Mouse (Mus musculus) adrenal gland, adult 8-10 months (tissue): Measurements from ENCODE around the gene Rbm47. TPM values are rescaled to one million over a fixed set of nuclear protein-coding genes. Genes with fewer than 3 reads are reported as not detected.

Source experiments
- DNase-seq: peaks from one replicate; pipeline ENCODE4 v3.0.0; 2022
- total RNA-seq, 4 experiments: library from RNA; stranded (reverse); gene quantifications; 2 replicates each; pipeline ENCODE4 v1.2.4; 2022

Rbm47 gene
- total RNA-seq, 4 experiments from 2014 or later, result 76.0 to 130 (median 96.1) TPM

GRCm38 (mm10) chr5:66124931-66125330, 48.0 kb downstream of the Rbm47 start:
- no peak for DNase-seq

GRCm38 (mm10) chr5:66124089-66124400, 48.9 kb downstream of the Rbm47 start:
- DNase-seq, result no peak

- peak; percentile 67 for DNase-seq
Observed at GRCm38 (mm10) chr5:66123295-66124088, 49.4 kb downstream of the Rbm47 start.

GRCm38 (mm10) chr5:66121255-66121654, 51.7 kb downstream of the Rbm47 start:
- DNase-seq, result no peak

- no peak for DNase-seq
Observed at GRCm38 (mm10) chr5:66114751-66115150, 58.2 kb downstream of the Rbm47 start.

GRCm38 (mm10) chr5:66114208-66114607, 58.7 kb downstream of the Rbm47 start:
- no peak for DNase-seq

GRCm38 (mm10) chr5:66112059-66112458, 60.9 kb downstream of the Rbm47 start:
- DNase-seq, result no peak

- no peak for DNase-seq
Observed at GRCm38 (mm10) chr5:66106372-66106771, 66.5 kb downstream of the Rbm47 start.

GRCm38 (mm10) chr5:66105946-66106345, 67.0 kb downstream of the Rbm47 start:
- DNase-seq, result peak; percentile 63

- DNase-seq, result no peak
Observed at GRCm38 (mm10) chr5:66105366-66105765, 67.6 kb downstream of the Rbm47 start.

GRCm38 (mm10) chr5:66103386-66103785, 69.5 kb downstream of the Rbm47 start:
- no peak for DNase-seq

- DNase-seq, result no peak
Observed at GRCm38 (mm10) chr5:66102821-66103220, 70.1 kb downstream of the Rbm47 start.

- no peak for DNase-seq
Observed at GRCm38 (mm10) chr5:66101577-66101976, 71.3 kb downstream of the Rbm47 start.

- DNase-seq, result no peak
Observed at GRCm38 (mm10) chr5:66100322-66100721, 72.6 kb downstream of the Rbm47 start.

- DNase-seq, result no peak
Observed at GRCm38 (mm10) chr5:66098094-66098871, 74.6 kb downstream of the Rbm47 start.

- DNase-seq, result no peak
Observed at GRCm38 (mm10) chr5:66096081-66096480, 76.8 kb downstream of the Rbm47 start.

GRCm38 (mm10) chr5:66095166-66095565, 77.8 kb downstream of the Rbm47 start:
- DNase-seq, result peak; percentile 78

GRCm38 (mm10) chr5:66090037-66090436, 82.9 kb downstream of the Rbm47 start:
- peak; percentile 85 for DNase-seq

- no peak for DNase-seq
Observed at GRCm38 (mm10) chr5:66089600-66089999, 83.3 kb downstream of the Rbm47 start.

- no peak for DNase-seq
Observed at GRCm38 (mm10) chr5:66088902-66089295, 84.0 kb downstream of the Rbm47 start.

GRCm38 (mm10) chr5:66088247-66088901, 84.5 kb downstream of the Rbm47 start:
- DNase-seq, result no peak

GRCm38 (mm10) chr5:66086952-66087351, 86.0 kb downstream of the Rbm47 start:
- no peak for DNase-seq

GRCm38 (mm10) chr5:66086304-66086703, 86.6 kb downstream of the Rbm47 start:
- DNase-seq, result no peak
